Mouse (Mus musculus) lung, adult 10 weeks (tissue): ENCODE measurements around the gene Dhx57. TPM values are rescaled to one million over a fixed set of nuclear protein-coding genes. Genes with fewer than 3 reads are reported as not detected.

Experiments used
- polyA plus RNA-seq: library from polyadenylated mRNA; stranded (reverse); fragments of 350-450 nt; fragmentation: Illumina TruSeq; extraction: RNeasy Lipid Tissue Mini Kit (QIAGEN cat#74804); gene quantifications from one replicate; pipeline ENCODE4 v1.2.3, GENCODE M21; 2014; ENCODE audit warnings: low read depth, low replicate concordance; ENCODE audit not compliant: insufficient read depth

The Dhx57 gene
- 6.2 TPM for polyA plus RNA-seq

DNA sequence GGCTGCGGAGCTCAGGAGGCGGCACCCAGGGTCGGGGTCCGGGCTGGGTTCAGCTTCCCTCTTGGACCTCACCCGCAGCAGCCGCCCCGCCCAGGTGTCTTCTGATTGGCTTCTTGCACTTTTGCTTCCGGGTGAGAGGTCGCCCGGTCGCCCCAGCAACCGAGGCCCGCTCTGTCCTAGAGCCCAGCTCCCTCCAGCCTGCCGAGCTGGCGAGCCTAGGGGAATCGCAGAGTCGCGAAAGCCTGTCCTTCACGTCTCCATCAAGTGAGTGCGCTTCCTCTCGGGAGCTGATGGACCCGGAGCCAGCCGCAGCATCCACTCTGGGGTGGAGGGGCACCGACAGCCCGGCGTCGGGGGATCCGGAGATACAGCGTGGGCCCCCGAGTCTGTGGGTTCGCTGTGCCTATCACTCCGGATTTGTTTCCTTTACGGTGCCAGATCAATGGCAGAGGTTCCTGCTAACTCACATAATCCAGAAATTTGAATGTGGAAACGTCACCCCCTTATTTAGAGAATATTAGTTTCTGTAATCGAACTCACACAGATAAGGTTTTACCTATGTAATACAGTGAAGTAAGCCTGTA lies at the start of gene Dhx57, which contains the start of gene Morn2:
Gene Dhx57 (minus strand): TSS at position 403 of the 584 bp plus-strand sequence.
Gene Morn2 (plus strand): TSS at position 130 of the 584 bp plus-strand sequence.

DNA sequence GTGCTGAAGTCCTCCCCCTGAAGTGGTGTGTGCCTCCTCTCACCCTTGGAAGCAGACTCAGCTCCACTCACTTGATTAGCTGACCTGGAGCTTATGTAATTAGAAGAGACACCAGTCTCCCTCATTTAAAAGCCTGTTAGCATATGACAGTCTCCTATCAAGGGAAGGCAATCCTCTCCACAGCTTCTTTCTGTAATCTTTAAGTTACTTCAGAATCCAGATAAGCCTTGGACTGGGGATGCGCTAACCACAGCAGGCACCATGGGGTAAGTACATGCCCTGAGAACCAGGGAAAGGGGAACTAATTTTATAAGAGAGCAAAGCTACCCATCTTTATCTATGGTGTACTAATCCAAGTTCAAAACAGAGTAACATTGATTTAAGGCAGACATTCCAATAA lies 17.0 kb upstream of the Dhx57 start, which contains the start of gene Arhgef33:
Gene Arhgef33 (plus strand): TSS at position 157 of the 400 bp plus-strand sequence.

DNA sequence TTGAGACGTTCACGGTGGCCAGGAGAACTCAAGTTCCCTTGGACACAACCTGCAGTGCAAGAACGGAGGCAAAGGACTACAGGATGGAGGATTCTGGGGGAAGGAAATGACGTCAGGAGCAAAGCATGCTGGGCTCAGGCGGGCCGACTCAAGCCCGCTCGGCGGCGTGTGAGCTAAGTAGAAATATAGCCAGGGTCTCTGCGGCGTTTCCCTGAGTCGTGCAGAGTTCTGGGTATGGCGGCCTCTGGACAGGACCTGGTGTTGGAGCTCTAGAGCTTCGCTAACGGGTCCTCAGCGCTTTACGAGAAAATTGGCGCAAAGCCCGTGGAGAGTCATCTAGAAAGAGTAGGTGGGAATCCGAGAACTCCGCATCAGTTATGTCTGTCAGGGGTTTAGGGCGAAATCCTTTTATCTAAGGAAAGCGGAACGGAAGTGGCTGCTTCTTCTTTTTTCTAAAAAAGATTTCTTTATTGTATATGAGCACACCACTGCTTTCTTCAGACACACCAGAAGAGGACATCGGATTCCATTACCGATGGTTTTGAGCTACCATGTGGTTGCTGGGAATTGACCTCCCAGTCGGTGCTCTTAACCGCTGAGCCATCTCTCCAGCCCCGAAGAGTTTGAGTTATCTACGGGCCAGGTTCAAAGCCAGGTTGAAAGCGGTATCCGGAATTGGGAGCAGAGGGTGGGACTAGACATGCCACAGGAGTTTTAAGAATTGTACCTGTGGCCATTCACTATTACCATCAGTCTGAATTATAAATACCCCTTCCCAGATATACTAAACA lies 65.8 kb downstream of the Dhx57 start, which contains the start of gene Gemin6:
Gene Gemin6 (plus strand): TSS at position 116 of the 791 bp plus-strand sequence.

GRCm38 (mm10) chr17:80206671-80207581 lies 83.3 kb downstream of the Dhx57 start, which contains the start of the genes Srsf7 and Ttc39d:
Srsf7 (minus strand) TSS chr17:80207307.
Ttc39d (plus strand) TSS chr17:80207460.

Other genes with a start within 250 kb of the Dhx57 start
- 20.1 TPM for gene Hnrnpll, start 228.1 kb downstream of the Dhx57 start, polyA plus RNA-seq
- gene Galm, start 163.0 kb downstream of the Dhx57 start, polyA plus RNA-seq = 6.1 TPM
- 90.7 TPM for gene Srsf7, start 83.2 kb downstream of the Dhx57 start, polyA plus RNA-seq
- 0.19 TPM for gene Ttc39d, start 83.0 kb downstream of the Dhx57 start, polyA plus RNA-seq
- 6.1 TPM for gene Gemin6, start 66.0 kb downstream of the Dhx57 start, polyA plus RNA-seq
- gene Morn2, start 273 bp downstream of the Dhx57 start, polyA plus RNA-seq = 22.3 TPM
- gene Arhgef33, start 16.9 kb upstream of the Dhx57 start, polyA plus RNA-seq = 0.27 TPM
- not detected for gene Gm10190, start 83.1 kb upstream of the Dhx57 start, polyA plus RNA-seq
- gene Sos1, start 190.0 kb upstream of the Dhx57 start, polyA plus RNA-seq = 3.3 TPM